Mouse (Mus musculus) ES-Bruce4 (cell line): ENCODE measurements around the gene Dgkq.

Source experiments
- CTCF ChIP-seq: IDR thresholded peaks from one replicate; pipeline ENCODE4 v1.8.1; 2011; ENCODE audit warnings: low read depth, low read length
- EP300 ChIP-seq: IDR thresholded peaks from 2 replicates; pipeline ENCODE4 v1.6.1; 2011; ENCODE audit warnings: low read depth, low read length; ENCODE audit not compliant: insufficient read depth
- POLR2A ChIP-seq: IDR thresholded peaks from one replicate; pipeline ENCODE4 v1.8.1; 2011; ENCODE audit warnings: low read length; ENCODE audit not compliant: insufficient read depth

DNA sequence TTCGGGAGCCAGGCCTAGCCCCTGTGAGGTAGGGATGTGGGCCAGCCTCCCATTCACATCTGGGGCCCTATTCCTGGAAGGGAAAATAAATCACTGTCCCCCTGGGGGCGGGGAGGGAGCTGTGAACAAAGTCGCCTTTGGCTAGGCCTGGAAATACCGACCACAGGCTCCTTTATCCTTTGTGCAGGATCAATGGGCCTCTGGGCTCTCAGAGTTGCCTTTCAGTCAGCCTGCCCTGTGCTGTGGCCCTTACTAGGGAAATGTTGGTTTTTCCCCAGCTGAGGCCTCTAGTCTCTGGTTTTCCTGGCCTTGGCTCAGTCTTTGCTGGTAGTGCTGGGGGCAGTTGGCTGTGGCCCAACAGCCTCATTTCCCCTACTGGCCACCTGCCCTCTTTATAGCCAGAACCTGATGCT is 27.9 kb upstream of the Dgkq start:
- TF ChIP-seq CTCF (no peak), EP300 (no peak), POLR2A (no peak)
